Mouse (Mus musculus) spleen, postnatal 10 days (tissue): ENCODE results near the gene Prok1.

Experiments used
- DNase-seq, 2 experiments: peaks; one replicate each; pipeline ENCODE4 v3.0.0; 2021 to 2022; ENCODE audit warnings: low spot score in 2 of 2

Prok1 gene

GRCm38 (mm10) chr3:107187022-107187421 is 52.5 kb downstream of the Prok1 start:
- DNase-seq, result no peak

GRCm38 (mm10) chr3:107185597-107185996 is 53.9 kb downstream of the Prok1 start:
- DNase-seq, result no peak

GRCm38 (mm10) chr3:107183178-107183577 is 56.3 kb downstream of the Prok1 start:
- no peak for DNase-seq
